Mouse (Mus musculus) retina, postnatal 1 day (tissue): ENCODE data around the gene E130309D02Rik.
A peak's percentile ranks its signal among the peaks of the same experiment; 100 is the strongest.

Source experiments
- DNase-seq: peaks from one replicate; pipeline ENCODE4 v3.0.0-alpha.2; 2012

Gene E130309D02Rik

DNA sequence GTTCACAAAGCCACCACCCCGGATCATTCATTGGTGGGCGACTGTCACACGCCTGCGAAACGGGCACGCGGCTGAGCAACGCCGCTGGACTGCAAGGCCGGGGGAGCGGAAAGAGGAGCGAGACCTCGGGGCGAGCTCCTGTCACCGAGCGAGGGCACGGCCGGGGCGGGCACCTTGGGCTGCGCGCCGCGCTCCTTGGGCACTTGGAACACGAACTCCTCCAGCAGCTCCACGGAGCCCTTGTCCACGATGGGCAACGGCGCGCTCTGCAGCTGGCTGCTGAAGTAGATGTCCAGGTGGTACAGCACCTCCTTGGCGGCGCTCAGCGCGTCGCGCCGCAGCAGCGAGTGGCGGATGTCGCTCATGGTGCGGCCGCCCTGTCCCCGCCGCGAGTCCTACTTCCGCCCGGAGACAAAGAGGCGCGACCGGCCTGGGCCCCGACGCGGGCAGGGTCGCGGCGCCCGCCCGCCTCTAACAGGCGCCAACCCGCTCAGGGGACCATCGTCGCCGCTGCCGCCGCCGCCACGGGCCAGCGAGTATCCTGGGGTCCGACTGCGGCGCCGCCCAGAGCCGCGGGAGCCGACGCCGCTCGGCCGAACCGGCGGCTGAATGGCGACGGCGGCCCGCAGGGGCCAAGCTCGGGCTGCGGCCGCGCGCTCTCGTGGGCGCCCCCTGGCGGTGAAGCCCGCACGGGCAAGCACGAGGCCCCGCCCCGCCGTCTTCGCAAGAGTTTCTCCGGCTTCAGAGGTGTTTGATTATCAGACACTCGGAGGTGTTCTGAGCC, at the start of gene E130309D02Rik:
E130309D02Rik (minus strand) TSS at position 631 of the 784 bp plus-strand sequence.
- DNase-seq: peak; percentile 89

DNA sequence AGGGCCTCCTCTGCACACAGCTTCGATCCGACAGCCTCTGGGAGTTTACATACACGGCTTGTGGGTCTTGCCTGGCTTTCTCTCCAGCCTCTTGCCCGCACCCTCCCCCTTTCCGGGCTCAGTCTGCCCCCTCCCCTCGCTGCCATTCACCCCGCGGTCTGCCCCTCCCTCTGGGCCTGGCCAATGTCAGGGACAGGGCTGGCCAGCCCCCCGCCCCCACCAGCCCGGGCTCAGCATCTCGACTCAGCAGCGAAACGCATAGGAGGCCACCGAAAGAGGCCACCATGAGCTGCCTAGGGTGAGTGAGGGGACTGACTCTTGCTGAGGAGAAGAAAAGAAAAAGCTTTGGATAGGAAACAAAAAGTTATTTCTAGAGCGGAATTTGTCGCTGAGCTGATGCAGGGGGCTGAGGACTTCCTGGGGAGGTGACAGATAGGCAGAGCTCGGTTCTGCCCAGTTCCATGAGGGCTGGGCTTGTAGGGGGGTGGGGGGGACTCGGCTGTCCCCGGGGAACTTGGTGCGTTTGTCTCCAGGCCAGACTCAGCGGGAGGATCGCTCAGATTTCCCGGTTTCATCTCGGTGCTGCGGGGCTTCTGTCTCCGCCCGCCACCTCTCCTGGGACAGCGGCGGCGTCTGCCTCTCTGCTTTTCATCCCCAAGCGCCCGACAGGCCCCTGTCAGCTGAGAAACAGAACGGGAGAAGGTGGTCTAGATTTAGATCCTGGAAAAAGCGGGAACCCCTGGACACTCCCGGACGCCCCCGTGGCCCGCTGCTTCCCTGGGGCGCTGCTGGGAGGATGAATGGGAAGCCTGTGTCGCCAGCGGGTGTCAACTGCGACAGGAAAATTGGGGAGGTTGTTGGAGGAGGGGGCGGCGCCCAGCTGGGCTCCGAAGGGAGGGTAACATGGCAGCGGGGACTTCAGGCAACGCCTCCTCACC, 48.8 kb upstream of the E130309D02Rik start:
- DNase-seq: peak; percentile 88

DNA sequence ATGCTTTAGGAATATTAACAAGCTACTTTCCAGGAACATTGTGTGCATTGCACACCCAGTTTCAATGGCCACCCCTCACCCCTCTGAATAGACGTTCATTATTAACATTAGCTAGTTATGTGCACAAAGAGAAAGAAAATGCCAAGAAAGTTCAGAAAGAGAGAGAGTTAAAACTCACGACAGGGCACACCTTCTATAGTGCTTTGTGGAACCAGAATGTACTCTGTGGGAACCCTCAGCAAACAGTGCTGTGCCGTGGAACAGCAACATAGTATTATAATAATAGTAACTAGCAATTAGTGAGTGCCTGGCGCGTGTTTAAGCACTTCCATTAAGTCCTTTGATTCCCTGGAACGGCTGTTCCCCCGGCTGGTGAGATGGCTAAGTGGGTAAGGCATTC, 46.3 kb upstream of the E130309D02Rik start:
- DNase-seq: no peak

DNA sequence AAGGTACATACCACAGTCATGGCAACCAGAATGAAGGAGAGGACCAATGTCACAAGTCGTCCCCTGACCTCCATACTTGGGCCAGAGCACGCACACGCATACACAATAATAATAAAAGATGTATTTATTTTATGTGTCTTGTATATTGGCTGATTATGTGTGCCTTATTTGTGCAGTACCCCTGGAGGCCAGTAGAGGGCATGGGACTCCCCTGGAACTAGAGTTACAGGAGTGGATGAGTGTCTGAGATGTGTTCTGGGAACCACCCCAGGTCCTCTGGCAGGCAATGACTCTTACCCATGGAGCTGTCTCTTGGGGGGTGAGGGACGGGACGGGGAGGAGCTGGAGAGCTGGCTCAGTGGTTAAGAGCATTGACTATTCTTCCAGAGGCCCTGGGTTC, 44.8 kb upstream of the E130309D02Rik start:
- peak; percentile 49 for DNase-seq

DNA sequence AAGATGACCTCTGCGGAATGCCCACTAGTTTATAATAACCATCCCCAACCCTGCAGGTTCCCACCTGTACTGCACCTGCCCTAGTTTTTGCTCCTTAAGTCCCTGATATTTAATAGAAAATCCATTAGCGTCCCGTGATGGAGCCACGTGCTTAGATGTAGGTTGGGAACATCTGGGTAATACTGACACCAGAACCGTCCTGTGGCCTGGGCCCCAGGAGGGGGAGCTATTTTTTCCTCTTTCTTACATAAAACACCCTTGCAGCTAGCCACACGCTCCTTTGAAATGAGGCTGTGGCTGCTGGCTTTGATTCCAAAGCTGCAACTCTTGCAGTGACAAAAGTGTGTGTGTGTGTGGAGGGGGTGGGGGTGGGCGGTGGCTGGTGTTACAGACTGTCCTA, 44.1 kb upstream of the E130309D02Rik start:
- no peak for DNase-seq

DNA sequence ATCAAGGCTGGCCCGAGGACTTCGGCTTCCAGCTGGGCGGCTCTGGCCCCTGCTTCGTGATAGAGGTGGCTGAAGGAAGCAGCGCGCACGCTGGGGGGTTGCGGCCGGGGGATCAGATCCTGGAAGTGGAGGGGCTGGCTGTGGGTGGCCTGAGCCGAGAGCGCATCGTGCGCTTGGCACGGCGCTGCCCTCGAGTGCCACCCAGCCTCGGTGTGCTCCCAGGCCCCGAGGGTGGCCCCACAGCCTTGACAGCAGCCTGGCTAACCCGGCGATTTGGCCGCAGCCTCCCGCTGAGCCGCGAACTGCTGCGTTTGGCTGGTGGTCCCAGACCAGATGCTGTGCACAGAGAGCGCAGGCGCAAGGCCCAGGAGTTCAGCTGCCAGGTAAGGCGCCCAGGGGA, 42.4 kb upstream of the E130309D02Rik start:
- peak; percentile 61 for DNase-seq

DNA sequence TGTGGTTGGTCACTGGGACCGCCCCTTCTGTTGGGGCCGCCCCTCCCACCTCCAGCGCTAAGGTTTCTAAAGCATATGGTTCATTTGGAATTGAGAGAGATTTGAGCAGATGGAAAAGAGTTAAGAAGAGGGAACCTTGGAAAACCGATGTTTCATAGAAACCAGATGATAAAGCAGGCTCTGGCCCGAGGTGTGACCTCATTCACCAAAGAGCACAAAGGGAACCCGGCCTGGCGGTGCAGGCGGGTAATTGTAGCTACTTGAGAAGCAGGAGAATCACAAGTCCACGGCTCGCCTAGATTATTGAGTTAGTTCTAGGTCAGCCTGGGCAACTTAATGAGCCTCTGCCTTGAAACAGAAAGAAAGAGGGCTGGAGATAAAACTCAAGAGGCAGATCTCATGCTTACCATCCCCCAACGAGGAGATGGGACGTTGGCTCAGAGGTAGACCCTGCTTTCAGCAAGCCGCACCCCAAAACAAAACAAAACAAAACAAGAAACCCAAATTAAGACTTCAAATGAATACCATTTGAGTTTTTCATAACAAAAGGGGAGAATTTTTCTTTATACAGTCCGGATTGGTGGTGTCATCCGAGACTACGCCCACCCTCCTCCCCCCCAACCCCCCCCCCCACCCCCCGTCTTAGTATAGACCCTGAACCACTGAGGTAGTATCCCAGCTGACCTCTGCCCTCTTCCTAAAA, 41.7 kb upstream of the E130309D02Rik start, which contains the start of gene Grid2ip:
Grid2ip (plus strand) TSS at position 653 of the 703 bp plus-strand sequence.
- DNase-seq: peak; percentile 65

DNA sequence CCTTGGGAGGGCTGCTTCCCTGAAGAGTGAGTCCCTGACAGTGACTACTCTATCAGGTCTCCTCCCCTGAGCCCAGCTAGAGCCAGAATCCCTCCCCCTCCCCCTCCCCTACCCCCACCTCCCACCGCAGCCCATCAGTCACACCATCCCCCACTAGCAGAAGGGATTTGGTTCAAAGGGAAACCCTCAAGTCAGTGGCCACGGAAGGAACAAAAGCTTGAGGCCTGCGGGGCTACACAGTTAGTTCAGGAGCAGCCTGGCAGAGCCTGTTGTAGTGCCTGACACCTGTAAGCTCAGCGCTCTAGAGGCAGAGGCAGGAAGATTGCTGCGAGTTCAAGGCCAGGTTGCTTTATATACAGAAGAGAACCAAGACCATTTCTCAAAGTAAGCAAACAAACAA, 40.9 kb upstream of the E130309D02Rik start:
- DNase-seq: no peak

DNA sequence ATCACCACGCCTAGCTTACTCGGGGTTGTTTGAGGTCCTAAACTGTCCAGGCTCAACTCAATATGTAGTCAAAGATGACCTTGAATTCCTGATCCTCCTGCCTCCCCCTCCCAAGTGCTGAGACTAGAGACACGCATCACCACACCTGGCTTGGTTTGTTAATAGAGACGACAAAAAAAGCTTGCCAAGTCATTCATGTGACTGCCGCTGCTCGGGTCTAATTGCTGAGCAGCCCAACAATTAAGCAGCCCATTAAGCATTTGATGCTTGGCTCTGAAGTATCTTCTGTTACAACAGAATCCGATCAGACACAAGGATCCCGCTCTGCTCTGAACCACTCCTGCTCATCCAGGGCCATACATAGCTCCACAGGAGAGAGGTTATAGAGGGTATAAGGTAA, 31.2 kb upstream of the E130309D02Rik start:
- DNase-seq: no peak

DNA sequence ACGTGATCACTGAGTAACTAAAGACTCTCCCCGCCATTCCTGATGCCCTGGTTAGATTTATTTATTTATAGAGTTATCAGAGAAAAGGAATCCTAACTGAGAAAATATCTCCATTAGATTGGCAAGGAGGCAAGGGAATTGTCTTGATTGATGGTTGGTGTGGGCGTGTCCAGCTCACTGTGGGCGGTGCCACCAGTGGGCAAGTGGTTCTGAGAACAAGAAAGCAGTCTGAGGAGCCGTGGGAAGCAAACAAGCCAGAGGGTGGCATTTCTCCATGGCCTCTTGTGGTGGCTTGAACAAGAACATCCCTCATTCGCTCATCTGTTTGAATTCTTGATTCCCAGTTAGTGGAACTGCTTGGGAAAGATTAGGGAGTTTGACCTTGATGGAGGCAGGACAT, 24.4 kb upstream of the E130309D02Rik start:
- no peak for DNase-seq

DNA sequence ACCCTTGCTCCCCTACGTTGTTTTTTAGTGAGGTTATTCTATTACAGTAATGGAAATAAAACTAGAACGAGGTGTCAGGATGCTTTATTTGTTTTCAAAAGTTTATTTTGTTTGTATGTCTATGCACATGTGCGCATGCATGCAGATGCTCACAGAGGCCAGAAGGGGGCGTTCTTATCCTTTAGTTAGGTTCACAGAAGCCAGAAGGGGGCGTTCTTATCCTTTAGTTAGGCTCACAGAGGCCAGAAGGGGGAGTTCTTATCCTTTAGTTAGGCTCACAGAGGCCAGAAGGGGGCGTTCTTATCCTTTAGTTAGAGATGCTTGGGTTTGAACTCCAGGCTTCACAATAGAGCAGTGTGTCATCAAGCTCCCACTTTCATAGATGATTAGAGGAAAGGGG, 21.4 kb upstream of the E130309D02Rik start:
- peak; percentile 56 for DNase-seq

DNA sequence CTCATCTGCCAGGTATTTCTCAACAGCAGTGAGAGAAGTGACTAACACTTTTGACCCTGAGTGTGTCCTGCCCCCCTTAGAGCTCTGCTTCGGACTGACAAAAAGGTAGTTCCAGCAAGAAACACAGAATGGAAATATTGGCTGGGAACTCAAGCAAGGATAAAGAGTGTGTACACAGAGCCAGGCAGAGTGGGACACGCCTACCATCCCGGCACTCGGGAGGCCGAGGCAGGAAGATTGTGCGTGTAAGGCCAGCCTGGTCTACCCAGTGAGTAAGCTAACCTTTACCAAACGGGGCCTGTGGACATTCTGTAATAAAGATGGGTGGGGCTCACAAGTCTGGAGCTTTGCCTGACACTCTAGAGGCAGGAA, 19.9 kb upstream of the E130309D02Rik start:
- DNase-seq: no peak

DNA sequence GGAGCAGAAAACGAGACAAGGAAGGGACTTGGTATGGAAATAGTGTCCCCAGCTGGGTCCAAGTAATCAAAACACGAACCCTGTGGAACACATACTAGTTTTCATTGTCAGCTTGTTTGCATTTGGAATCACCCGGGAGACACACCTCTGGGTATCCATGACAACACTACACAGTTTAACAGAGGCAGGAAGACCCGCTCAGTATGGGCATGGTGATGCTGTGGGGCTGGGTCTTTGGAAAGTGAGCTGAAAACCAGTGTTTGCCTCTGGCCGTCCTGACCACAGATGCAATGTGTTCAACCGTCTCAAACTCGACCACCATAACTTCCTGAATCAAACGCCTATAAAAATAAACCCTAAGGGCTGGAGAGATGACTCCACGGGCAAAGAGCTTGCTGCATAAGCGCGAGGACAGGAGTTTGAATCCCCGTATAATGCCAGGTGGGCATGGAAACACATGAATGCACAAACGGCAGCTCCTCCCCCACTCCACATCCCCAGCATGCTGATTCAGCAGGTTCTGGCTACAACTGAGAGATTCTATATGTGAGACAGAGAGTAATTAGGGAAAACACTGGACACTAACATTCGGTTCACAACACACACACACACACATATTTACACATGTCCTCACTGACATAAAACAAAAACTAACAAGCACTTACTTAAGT, 19.4 kb upstream of the E130309D02Rik start:
- DNase-seq: no peak

DNA sequence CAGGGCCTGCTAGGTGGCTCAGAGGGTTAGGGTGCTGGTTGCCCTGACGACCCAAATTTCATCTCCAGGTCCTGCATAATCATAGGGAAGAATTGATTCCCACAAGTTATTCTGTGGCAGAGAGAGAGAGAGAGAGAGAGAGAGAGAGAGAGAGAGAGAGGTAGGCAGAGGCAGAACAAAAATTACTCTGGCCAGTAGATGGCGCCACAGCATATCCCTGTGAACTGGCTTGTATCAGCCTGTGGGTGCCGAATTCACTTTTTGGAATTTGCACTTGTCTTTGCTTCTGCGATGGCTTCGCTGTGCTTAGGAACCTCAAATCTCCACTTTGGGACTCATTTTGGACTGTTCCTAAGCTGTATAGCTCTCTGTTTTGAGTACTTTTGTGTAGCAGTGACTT, 18.7 kb upstream of the E130309D02Rik start:
- DNase-seq: peak; percentile 84

DNA sequence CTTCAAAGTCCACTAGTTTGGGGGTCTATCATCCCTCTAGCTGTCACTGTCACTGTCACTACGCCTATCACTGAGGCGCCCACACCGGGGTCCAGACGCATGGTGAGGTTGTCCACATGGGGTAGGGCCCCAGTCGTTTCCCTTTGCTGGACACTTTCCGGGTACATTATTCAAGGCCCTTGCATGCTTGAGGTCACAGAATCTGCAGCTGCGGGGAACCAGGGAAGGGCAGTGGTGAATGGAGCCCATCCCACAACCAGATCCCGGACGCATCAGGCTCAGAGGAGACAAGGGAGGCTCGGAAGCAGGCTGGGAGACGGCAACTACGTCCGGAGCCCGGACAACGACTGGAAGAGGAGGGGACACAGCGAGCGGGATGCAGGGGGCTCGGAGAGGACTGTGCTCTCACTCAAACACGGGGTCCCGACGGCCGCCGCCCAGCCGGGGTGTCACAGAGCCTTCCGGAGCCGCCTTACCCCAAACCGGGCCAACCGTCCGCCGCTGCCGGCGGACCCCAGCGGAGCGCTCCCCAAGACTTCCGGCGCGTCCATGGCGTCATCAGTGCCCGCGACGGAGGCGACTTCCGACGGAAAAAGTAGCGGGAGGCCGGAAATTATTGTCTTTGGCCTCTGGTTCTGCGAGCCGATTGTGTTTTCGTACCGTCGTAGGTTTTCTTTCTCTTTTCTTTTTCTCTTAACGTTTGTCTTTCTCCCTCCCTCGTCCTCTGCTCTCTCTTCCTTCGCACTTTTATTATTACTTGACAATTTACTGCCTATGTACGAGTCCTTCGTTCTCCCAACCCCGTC, 13.7 kb upstream of the E130309D02Rik start, which contains the start of gene Zdhhc4:
Zdhhc4 (minus strand) TSS at position 567 of the 806 bp plus-strand sequence.
- DNase-seq: peak; percentile 95

DNA sequence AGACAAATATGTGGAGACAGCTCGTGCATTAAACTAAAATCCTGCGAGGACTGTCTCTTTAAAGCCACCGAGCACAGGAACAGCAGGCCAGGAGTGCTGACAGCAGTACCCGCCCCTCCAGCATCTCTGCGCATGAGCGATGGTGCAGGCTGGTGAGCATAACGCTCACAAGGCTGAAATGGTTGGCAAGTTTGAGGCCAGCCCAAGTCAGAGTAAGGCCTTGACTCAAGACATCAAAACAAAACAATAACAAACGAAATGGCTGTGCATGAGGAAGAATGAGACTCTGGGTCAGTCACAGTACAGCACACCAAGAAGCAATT, 2.1 kb upstream of the E130309D02Rik start:
- DNase-seq: no peak

DNA sequence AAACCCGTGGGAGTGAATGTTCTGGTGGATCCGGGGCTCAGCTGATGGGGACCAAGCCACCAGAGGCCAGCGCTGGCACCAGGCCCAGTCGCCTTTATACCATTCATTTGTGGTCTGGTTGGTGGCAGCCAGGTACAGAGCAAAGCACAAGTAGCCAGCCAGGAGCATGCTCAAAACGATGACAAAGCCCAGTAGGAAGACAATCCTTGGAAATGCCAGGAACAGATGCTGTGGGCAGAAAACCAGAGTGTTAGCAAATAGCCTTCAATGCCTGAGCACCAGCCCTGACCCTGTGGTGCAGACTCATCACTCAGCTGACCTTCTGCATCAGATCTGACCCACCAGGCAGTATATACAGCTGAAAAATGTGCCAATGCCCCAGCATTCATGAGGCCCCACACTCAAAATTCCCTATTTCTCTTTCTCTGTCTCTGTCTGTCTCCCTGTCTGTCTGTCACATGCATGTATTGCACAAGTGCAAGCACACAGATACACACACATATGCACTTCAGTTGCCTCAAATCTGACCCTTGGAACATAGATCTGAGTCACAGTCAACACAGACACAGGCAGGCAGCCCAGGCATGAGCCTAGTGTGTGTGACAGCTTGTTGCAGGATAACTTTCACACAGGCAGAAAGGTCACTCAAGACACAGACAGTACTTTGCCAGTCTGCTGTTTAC, 1.6 kb upstream of the E130309D02Rik start:
- DNase-seq: no peak

DNA sequence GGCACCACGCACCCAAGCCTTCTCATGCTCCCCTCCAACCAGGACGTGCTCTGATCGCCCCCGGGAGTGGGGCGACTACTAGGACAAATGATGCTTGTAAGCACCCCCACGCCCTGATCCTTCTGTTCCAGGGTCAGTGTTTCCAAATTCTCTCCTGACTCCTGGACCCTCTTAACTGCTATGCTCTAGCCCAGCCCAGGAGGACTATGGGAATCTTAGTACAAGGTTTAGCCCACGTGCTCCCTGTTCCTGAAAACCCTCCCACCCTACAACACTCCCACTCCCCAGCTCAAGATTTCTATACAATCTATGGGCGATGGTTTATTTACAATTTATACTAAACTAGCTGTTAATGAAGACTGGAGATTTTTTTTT, 341 bp upstream of the E130309D02Rik start:
- DNase-seq: no peak

DNA sequence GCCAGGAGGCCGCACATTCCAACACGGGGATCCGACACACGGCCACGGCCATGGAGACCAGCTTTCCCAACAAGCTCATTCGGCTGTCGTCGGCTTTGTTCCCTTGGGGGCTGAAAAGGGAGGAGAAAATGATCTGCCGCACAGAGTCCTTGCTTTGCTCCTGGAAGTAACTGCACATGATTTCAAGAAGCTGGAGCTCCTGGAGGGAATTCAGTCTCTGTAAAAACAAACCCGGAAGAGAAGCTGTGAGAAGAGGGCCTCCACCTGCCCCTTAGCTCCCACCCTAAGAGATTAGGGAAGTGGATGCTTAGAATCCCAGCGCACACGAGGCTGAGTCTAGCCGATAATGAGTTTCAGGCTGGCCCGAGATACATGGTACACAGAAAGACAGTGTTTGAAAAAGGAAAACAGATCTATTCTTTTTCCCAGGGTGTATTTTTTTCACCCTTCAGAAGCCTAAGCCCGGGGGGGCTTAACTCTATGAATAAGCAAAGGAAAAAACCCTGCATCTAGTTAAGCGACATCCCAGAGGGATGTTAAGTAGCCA, 904 bp downstream of the E130309D02Rik start:
- no peak for DNase-seq

DNA sequence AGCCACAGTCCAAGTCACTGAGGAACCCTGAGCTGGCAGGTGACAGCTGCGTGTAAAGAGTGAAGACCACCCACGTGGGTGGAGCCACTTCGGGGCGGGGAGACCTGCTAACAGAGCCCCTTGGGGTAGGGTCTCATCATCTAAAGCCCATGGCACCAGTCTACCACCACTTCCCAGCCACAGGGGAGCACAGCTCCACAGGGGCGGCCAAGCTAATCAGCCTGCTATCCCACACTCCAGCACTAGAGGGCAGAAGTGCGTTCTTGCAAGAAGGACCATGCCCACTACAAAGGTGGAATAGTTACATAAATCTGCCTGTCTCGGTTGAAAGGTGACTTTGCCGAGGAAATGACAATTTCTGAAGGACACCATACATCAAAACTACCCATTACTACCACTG, 3.3 kb downstream of the E130309D02Rik start:
- peak; percentile 88 for DNase-seq

DNA sequence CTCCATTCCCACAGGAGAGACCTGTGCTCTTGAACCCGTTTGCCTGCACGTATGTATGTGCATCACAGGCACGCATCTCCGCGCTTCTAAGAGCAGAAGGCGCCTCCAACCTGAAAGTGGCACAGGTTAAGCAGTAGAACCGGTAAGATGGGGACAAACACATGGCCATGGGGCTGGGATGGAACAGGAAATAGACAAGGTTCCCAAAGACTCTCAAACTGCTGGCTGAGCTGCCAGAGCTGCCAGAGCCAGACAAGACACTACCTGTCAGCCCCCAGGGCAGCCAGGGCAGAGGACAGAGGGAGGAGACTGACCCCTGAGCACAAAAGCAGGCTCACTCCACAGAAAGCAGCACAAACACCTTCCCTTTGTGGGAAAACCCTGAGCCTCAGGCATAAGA, 5.2 kb downstream of the E130309D02Rik start:
- no peak for DNase-seq
